Mouse (Mus musculus) kidney, adult 8-10 months (tissue): ENCODE data around the gene Plekhn1.

Experiments
- DNase-seq, 2 experiments: peaks; one replicate each; pipeline ENCODE4 v3.0.0; 2022

Plekhn1 gene

DNA sequence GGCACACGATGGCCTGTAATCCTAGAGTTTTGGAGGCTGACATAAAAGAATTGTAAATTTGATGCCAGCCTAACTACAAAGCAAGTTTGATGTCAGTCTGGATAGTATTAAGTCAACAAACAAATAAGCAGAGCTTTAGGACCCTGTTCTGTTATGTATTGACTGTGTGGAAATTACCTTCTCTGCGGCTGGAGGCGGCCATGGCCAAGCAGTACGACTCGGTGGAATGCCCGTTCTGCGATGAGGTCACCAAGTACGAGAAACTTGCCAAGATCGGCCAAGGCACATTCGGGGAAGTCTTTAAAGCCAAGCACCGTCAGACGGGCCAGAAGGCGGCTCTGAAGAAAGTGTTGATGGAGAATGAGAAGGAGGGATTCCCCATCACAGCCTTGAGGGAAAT, 21.5 kb downstream of the Plekhn1 start:
- no peak for DNase-seq

DNA sequence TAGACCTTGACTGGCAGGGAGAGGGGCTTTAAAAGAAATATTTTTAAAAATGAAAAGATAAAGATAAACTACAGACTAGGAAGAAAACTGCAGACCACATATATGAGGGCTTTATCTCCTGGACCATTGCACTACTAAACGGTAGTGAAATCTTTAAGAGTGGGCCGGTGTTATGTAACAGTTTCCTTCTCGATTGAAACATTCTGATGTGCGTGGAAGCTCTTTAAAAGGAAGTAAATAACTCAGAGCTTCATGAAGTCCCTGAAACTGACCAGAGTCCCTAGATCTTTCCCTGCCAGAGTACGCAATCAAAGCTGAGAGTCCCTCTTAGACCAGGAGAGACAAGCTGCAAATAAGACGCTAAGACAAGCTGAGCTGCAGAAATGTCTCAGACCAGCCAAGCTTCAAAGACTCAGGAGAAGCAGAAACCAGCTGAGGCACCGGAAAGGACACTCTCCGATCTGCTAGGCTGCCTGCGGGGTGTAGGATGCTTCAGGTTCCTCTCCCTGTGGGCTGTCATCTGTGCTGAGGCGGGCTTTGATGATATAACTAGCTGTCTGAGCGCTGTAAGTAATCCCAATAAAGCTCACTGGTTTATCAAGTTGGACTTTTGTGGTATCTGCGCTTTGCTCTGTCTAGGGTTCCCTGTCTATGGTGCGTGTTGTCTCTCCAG, 24.6 kb downstream of the Plekhn1 start:
- DNase-seq, result no peak

DNA sequence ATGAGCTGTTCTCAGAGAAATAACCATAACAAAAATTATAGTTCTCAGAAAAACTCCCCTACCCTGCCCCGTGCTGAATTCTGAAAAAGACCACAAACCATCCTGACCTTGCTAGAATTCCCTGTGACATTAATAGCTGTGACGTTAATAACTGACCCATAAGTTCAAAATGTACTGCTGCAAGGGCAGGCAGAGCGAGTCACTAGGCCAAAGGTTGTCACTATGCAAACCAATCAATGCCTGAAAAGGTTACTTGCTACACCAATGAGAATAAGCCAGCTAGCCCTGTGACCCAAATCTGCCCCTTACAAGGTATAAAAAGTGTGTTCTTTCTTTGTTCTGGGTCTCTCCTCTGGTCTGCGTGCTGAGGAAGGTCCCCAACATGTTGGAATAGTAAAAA, 25.8 kb downstream of the Plekhn1 start:
- DNase-seq, result no peak

DNA sequence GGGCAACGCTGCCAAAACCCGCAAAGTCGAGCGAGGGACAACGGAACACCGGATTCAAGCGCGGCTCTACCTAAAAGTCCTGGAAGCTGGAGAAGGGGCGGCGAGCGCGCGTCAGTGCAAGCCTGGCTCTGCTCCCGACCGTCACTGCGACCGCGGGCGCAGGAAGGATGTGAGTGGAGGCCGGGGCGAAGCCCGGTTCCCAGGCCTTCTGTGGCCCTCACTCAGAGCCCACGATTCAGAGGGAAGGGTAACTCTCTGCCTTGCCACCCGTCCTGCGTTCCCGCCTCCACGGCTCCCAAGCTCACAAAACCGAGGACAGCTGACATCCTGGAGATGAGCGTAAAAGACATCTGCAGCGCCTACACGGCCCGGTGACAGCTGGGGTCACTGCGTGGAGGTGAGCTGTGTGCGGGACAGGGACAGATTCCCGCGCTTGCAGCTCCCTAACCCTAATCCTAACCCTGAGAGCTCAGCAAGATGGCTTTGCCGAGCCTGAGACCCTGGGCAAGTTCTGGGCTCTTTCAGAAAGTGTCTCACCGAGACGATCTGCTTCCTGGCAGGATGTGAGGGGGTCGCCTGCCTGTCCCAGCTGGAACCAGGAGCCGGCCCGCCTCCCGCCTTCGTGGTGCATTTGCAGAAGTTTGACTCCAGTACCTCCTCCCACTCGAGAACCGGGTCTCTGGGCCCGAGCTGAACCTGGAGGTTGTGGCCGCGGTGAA, 31.1 kb downstream of the Plekhn1 start:
- DNase-seq, result no peak

DNA sequence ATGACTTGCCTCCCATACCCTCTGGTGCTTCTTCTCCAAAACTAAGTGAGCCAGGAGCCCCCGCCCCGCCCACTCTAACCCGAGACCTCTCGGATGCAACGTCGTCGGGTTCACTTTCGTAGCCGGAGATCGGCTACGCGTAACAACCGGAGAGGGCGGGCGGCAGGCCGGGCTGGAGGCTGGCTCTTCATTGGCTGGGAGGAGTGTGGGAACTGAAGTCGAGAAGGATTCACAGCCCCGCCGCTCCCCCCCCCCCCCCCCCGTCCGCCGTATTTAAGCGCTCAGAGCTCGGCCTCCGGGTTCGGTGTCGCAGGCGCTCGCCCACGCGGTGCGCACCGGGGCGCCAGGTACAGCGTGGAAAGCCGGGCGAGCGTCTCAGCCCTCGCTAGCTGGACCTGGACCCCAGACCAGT, 31.6 kb downstream of the Plekhn1 start, which contains the start of gene AW011738:
AW011738 (plus strand) TSS at position 304 of the 412 bp plus-strand sequence.
- DNase-seq, result peak; percentile 58 to 59

DNA sequence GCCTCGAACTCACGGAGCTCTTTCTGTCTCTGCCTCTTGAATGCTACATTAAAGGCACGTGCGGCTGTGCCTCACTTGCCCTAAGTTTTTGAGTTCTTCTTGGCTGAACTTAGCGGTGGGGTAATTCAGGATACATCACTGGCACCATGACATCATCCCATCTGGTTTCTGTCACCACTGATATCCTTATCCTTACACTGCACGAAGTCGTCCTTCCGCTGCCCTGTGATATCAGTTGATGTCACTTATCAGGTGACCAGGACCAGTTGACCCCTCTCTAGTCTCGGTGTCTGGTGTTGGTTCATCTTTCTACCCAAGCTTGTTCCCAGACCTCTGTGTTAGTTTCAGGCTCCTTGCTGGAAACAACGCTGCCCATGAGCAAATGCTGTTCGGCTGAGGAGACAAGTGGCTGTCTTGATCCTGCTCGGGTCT, 32.2 kb downstream of the Plekhn1 start:
- no peak for DNase-seq

DNA sequence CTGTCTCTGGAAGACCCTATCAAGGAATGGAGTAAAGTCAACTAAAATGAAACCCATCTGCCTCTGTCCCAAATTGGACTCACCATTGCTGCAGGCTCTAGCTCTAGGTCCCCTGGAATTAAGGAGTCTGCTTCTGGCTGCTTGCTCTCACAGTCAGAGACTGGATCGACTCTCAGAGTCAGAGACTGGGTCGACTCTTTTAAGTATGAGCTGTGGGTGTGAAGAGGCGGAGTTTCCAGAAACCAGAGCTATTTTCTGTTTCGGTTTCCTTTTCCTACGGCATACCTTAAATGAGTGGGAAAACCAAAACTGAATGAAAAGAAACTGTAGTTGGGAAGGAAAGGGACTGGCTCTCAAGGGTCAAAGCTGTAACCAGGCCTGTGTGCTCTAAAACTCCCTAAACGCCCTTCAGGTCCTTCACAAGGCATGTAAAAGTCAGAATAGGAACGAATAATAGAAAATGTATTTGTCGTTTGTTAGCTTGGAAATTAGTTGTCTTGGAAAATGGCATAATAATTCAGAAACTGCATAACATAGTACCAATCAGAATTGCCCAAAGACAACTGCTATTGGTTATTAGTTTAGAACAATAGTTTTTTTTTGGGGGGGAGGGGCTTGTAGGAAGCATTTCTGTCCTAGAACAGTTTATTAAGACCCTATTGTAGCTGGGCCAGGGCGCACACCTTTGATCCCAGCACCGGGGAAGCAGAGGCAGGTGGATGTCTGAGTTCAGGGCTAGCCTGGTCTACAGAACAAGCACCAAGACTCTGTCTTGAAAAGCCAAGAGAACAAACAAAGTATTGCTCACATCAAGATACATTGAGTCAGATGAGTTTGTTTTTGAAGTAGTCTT, 33.8 kb downstream of the Plekhn1 start, which contains the start of gene Isg15:
Isg15 (minus strand) TSS at position 196 of the 853 bp plus-strand sequence.
- DNase-seq, result no peak

DNA sequence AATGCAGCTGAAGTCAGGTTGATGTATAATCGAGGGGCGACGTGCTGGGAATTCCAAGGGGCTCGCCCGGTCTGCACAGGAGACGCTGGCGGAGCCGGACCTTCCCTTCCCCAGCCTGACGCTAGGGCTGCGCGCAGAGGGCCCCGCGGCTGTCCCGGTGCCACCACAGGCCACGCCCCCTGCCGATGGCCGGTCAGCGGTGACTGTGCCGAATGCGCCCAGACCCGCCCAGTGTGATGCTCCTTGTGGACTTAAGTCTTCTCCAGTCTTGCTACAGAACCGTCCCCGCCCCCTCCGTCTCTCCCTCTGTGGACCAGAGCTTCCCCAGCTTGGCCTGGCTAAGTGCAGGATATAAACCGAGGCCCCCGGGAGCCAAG, 36.8 kb downstream of the Plekhn1 start:
- DNase-seq, result peak; percentile 88 to 89

DNA sequence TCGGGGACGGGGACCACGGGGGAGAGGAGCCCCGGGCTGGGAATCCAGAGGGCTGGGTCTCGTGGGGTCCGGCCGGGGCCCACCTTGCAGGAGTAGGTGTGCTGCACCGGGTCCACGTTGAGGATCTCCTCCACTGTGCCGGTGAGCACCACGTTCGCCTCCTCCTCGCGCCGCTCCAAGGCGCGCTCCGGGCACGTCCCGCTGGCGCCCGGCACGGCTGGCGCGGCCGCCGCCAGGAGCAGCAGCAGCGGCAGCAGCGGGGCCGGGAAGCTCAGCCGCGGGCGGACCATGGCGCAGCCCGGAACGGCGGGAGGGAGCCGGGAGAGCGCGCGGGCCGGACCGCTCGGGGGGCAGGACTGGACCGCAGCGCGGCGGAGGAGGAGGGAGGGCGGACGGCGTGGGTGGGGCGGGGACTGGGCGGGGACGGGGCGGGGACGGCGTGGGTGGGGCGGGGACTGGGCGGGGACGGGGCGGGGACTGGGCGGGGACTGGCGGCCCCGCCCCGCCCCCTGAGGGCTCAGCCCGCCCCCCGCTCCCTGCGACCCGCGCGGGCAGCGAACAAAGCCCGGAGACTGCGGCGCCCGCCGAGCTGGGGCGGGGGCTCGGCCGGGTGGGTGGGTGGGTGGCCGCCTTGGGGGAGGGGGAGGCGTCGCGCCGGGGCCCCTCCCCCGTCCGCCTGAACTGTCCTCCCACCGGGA, 37.4 kb downstream of the Plekhn1 start, which contains the start of gene Agrn:
Agrn (minus strand) TSS at position 358 of the 698 bp plus-strand sequence.
- peak; percentile 50 to 56 for DNase-seq

DNA sequence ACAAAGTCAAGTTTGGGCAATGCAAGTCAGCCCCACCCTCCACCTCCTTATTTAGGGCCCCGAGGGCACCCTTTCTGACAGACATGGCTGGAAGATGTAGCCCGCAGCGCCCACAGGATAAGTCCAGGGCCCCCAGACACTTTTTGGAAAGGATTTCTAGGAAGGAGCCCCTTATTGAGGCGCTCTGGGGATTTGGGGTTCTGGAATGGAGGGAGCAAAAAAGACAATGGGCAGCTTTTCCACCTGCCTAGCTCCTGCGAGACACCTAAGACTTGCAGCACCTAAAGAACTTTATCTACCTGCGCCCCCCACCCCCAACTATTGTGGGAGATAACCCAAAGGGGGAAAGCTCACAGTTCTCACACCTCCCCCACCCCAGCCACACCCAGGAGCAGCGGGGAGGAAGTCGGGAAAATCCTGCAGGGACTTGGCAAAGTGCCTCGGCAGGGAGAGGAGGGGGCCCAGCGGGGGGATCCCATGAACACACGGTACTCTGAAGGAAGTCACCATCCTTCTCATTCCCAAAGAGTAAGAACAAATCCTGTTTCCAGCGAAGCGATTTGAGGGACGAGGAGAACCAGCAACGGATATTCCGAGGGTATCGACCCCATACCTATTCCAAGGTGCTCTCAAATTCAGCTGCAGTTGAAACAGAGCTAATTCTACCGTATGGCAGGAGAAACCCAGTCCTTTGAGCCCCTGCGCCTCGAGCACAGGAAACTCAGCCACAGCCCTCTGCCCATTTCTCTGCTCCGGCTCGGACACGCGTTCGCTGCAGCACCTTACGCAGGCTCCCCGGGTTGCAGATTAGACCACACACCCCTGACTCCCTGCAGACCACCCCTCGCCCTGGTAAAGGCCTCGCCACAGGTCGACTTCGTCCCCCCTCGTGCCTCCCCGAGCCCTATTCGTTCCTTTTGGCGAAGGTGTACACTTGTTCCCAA, 38.5 kb downstream of the Plekhn1 start:
- DNase-seq, result peak; percentile 48 to 68

DNA sequence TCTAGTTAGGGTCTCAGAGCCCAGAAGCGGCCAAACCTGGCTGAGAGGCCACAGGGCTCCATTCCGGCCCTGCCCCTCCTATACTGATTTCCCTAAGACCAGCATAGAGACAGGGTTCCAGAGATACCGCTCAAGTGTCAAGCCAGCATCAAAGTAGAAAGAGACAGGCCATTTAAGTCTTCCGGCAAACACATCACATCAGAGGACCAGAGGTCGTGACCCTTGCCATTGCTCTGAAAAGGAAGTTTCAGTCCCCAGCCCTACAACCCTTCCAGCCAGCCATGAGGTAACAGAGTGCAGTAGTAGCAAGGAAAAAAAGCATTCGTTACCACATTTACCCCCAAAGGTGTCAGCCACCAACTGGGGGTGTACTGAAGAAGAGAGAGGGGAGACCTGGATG, 40.3 kb downstream of the Plekhn1 start:
- DNase-seq, result no peak

DNA sequence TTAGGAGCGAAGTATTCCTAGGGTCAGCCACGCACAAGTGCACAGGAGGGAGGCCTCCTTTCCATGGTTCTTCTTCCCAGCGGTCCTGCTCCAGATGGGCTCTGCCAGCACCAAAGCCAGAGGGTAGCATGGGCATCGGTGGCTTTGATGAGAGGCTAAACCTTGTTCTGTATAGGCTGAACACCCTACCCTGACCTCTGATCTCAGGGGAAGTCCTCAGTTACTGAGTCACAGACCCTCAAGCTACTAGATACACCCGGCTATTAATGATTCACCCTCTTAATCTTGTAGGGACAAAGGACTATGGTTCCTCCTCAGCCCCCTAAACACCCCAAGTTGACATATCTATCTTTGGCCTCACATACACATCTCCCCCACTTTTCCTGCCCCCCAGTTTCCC, 40.8 kb downstream of the Plekhn1 start:
- DNase-seq, result no peak

GRCm38 (mm10) chr4:156193200-156193590, 41.5 kb downstream of the Plekhn1 start:
- peak; percentile 45 to 67 for DNase-seq

DNA sequence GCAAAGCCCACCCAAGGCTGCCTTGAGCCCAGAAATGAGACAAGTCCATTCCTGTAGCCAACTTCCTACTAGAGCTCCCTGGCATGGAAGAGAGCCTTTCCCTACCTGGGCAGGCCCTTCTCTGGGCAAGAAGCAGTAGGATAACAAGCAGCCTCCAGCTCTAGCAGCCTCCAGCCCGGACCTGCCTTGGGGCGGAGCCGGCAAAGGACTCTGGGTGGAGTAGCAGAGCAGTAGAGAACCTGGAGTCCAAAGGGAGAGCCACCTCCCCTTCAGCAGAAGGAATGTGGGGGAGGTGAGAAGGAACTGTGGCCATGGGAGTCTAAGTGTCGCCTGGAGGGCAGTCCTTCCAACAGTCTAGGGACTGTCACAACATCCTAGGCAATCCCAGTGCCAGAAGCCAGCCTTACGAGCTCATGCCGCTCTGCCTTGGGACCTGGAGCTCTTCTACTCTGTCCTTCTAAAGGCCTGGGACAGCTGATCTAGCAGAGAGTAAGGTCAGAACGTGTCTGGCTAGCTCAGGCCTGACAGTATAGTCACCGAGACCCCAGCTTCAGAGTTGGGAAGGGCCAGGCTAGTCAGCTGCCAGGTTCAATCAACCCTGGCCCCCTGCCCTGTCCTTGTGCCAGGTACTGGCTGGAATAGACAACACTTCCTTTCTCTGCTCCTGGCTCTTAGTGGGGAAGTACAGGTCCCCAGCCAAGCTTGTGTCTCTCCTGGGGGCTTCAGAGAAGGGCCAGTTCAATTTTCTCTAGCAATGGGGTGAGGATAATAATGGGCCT, 42.0 kb downstream of the Plekhn1 start:
- peak; percentile 82 to 87 for DNase-seq

DNA sequence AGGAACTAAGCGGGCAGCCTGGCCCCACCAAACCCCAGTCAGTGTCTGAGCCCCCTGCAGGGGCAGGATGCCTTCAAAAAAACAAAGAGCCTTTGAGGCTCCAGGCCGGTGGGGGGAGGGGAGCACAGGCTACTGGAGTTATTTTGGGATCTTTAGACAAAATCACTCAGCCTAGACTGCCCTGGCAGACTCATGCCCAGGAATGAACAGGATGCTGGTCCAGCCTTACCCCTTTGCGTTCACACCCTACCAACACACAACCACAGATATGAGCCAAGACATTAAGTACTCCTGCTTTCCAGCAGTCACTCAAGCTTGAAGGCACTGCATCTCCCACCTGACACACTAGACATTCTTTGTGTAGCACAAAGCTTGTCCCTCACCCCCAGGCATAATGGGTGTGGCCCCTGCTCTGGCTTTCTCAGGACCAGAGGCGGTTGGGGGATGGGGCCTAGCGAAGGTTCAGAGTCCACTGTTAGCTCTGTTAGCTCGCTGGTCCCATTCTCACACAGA, 45.8 kb downstream of the Plekhn1 start:
- peak; percentile 52 to 72 for DNase-seq

GRCm38 (mm10) chr4:156188162-156188810, 46.4 kb downstream of the Plekhn1 start:
- DNase-seq, result no peak

DNA sequence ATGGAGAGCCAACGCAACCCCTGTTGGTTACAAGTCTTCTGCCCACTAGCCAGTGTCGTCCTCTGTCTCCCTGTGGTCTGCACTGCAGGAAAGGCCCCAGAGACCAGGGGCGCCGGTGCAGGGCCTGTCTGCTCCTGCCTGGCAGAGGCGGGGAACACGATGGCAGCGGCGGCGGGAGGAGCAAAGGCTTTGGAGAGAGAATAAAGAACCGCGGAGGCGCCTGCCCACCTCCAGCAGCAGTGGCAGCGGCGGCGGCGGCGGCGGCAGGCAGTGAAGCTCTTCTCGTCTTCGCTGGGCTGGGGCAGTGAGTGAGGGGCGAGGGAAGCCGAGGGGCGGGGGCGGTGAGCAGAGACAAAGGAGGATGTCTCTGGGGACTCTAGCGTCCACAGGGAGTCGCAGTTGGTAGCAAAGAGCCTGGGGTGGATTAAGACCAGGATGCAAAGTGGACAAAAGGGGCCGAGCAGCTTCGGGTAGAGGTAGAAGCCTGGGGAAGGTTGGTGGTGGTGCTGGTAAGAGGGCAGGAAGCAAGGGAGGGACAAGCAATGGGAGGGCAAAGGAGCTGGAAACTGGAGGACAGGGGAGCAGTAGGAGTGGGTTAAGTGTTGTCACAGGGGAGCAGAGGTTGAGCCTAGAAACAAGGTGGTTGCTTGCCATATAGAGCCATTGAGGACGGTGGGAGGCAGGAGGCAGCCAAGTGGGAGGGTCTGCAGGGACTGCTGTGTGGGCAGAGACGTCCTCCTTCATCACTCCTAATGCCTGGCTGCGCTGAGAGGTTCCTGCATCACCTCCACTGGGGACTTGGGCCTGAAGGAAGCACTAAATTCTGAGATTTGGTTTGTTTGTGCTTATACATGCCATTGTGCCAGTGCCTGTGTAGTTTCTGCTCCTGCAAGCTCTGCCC, 48.5 kb downstream of the Plekhn1 start:
- no peak for DNase-seq

DNA sequence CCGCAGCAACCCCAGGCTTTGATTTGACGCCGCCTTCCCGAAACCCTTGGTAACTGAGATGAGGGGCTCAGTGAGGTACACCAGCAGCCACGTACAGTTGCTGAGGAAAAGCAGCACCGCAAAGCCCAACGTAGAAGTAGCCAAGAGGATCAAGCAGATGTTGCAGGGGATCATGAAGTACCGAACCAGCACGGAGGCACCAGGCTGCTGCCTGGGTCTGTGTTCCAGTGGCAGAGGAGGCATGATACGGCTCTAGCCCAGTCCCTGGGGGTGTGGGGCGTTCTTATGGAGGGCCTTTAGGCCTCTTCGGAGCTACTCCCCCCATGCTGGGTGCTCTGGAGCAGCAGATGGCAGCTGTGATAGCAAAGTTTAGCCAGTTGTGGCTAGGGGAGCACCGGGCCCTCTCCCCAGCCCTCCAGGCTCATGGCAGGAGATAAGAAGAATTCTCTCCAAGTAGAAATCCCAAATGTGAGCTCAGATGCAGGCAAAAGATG, 49.2 kb downstream of the Plekhn1 start:
- no peak for DNase-seq
